Mouse (Mus musculus): ENCODE results near the gene Skint3. TPM values are rescaled to one million over a fixed set of nuclear protein-coding genes. Genes with fewer than 3 reads are reported as not detected.
"Not testable (repeated sequence)": the region's sequence is repeated elsewhere in the genome, so short reads cannot be mapped to it uniquely, and the experiment has no call there.

The Skint3 gene
- not detected in 2 replicates for polyA plus RNA-seq (2016; fragmentation: Nextera tagmentation; extraction: Ambion mirVana)

DNA sequence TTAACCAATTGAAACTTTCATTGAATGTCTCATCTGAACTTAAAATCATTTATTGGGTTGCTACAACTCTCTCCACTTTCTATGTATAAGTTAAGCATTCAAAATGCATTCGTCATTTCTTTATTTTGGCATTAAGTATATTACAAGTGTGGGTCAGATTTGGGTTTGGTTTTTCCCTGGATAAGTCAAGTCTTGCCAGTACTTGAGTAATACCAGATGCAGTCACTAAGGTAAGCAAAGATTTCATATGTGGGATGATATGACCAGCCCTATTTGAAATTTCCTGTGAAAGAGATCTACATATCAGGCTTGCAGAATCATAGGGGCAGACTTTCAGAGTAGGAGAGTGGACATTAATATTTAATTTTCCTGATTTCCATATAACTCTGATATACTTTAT is at the start of gene Skint3:
Gene Skint3 (plus strand): TSS at position 301 of the 400 bp plus-strand sequence.
- DNase-seq (ENCODE audit: low spot score) = no peak
- Histone ChIP-seq H3K4me1 (no peaks in the 10 kb centered on the region), H3K27me3 (ENCODE audit: insufficient read depth, poor library complexity, severe bottlenecking) (no peaks in the 10 kb centered on the region), H3K9me3 (peaks cover 3% of the 10 kb centered on the region; the same call in 1 of the 2 replicates), H3K36me3 (no peaks in the 10 kb centered on the region), H3K27ac (no peak within 1 kb of the TSS), H3K4me3 (no peak within 1 kb of the TSS)
- WGBS = 70% methylated on average over 1 of the region's 1 CpGs

DNA sequence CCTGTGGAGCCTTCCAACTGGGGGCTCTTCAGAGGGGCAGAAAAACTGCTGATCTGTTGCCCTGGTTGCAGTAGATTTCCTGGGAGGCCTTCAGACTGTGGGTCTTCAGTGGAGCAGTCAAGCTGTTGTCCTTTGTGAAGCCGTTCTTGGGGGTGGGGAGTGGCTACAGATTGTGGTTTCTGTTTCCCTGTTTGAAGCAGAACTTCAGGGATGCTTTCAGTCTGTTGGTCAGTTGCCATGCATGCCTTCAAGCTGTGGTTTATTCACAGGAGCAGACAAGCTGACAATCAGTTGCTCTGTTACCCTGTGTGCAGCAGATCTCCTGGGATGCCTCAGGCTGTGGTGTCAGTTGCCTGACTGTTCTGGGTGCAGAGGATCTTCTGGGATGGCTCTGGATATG is 11.4 kb downstream of the Skint3 start:
- H3K36me3 ChIP-seq = no peaks in the 10 kb centered on the region
- H3K27ac ChIP-seq = no peak overlapping the region
- no peaks in the 10 kb centered on the region for H3K4me1 ChIP-seq
- H3K4me3 ChIP-seq = no peak overlapping the region
- H3K9me3 ChIP-seq = no peaks in the 10 kb centered on the region; the same call in 1 of the 2 replicates
- H3K27me3 ChIP-seq (ENCODE audit: insufficient read depth, poor library complexity, severe bottlenecking) = no peaks in the 10 kb centered on the region
- WGBS = 76% methylated on average over 1 of the region's 1 CpGs
- no peak for DNase-seq (ENCODE audit: low spot score)

DNA sequence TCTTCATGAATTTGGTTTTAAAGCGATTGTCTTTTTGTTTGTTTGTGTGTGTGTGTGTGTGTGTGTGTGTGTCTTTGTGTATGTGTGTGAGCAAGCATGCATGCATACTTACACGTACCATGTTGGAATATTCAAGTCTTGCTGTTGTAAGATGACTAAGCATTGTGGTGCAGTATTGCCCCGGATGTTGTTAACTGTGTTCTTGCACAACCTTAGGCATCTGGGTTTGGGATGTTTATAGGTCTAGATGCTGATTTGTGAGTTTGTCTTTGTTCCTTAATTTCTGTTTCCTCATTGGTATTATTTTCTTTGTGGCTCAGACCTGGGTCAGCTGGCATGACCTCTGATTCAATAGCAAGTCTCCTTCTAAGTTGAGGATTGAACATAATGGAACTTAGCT is 11.9 kb downstream of the Skint3 start:
- Histone ChIP-seq H3K4me1 (no peaks in the 10 kb centered on the region), H3K36me3 (no peaks in the 10 kb centered on the region), H3K27ac (no peak overlapping the region), H3K27me3 (ENCODE audit: insufficient read depth, poor library complexity, severe bottlenecking) (no peaks in the 10 kb centered on the region), H3K9me3 (no peaks in the 10 kb centered on the region; the same call in 1 of the 2 replicates), H3K4me3 (no peak overlapping the region)
- 90% methylated on average over 3 of the region's 3 CpGs for WGBS
- DNase-seq (ENCODE audit: low spot score) = no peak

DNA sequence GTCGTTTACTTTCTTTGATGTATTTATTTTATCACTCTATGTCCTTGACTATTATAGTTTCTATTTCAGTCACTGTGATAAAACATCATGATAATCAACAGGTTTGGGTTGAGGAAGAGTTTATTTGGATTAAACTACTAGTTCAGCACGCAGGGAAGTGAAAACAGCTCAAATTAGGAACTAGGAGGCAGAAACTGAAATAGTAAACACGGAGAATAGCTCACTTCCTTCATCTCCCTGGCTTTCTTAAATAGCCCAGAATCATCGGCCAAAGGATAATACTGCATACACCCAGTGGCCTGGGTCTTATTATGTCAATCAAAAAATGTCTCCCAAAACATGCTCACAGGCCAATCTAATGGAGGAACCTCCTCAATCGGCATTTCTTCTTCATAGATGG is 24.0 kb downstream of the Skint3 start:
- Histone ChIP-seq H3K36me3 (no peaks in the 10 kb centered on the region), H3K27me3 (ENCODE audit: insufficient read depth, poor library complexity, severe bottlenecking) (no peaks in the 10 kb centered on the region), H3K4me3 (no peak overlapping the region), H3K9me3 (no peaks in the 10 kb centered on the region), H3K4me1 (no peaks in the 10 kb centered on the region), H3K27ac (no peak overlapping the region)
- 74% methylated on average over 5 of the region's 5 CpGs for WGBS
- DNase-seq (ENCODE audit: low spot score) = no peak

DNA sequence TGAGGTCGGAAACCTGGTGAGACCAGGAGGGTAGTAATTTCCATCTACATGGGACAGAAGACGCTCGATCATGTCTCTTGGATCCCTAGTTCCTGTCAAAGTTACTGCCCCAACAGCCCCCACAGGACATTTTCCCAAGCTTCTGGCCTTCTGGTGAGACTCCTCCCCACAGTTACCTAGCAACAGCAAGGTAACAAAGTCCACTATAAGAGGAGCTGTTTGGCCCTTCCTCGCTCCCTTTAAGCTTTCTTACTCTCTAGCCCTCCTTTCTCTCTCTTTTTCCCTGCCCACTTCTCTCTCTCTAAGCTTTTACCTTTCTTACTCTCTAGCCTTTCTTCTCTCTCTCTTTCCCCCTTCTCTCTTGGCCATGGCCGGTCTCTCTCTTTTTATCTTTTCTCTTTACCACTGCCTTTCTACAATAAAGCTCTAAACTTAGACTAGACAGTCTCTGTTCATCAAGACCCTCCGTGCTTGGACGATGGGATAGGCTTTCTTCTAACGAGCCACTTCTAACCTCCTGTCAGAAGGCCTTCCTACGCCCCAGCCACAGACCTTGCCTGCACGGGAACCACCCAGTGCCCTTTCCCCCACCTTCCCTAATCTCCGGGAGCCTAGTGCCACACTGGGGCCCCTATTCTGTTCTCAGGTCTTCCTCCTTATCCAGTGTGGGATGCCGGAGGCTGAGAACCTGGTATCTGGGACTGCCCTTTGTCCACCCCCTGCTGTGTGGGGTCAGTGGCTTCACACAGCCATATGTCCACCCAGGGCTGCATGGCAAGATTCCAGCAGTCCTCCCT is 55.3 kb downstream of the Skint3 start:
- Histone ChIP-seq H3K9me3 (no peaks in the 10 kb centered on the region), H3K36me3 (no peaks in the 10 kb centered on the region), H3K4me3 (no peak overlapping the region), H3K4me1 (no peaks in the 10 kb centered on the region), H3K27ac (no peak overlapping the region), H3K27me3 (ENCODE audit: insufficient read depth, poor library complexity, severe bottlenecking) (no peaks in the 10 kb centered on the region)
- no peak for DNase-seq (ENCODE audit: low spot score)
- 78% methylated on average over 12 of the region's 12 CpGs for WGBS

DNA sequence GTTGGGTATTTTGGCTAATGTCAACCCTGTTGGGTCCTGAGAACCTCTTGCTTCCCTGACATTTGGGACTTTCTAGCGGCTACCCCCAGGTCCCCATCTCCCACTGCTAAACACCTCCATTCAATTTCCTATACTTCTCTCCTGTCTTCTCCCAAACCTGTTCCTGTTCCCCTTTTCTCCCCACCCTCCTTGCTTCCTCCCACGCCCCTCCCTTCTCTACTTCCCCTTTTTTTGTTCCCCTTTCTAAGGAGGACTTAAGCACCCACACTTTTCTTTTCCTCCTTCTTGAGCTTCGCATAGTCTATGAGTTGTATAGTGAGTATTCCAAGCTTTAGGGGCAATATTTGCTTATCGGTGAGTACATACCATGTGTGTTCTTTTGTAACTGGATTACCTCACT is 56.4 kb downstream of the Skint3 start:
- 73% methylated on average over 4 of the region's 4 CpGs for WGBS
- no peak overlapping the region for H3K4me3 ChIP-seq
- no peaks in the 10 kb centered on the region for H3K9me3 ChIP-seq
- no peak for DNase-seq (ENCODE audit: low spot score)
- H3K27ac ChIP-seq = no peak overlapping the region
- no peaks in the 10 kb centered on the region for H3K27me3 ChIP-seq (ENCODE audit: insufficient read depth, poor library complexity, severe bottlenecking)
- no peaks in the 10 kb centered on the region for H3K36me3 ChIP-seq
- no peaks in the 10 kb centered on the region for H3K4me1 ChIP-seq

DNA sequence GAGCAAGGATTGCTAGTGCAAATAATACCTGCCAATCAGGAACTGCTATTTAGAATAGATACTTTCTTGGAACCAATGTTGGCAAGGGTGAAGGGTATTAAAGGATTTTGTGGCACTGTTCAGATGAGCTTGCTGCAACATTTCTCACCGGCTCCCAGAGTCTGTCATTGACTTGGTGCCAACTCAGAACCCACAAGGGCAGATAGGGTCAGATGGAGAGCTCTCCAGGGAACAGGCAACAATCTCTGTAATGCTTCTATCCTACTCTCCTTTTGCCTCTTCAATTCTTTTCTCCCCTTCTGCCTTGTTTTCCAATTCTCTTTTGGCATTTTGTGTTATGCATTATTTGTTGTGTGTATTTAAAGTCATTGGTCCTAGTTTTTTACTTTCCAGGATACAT is 70.3 kb downstream of the Skint3 start:
- Histone ChIP-seq H3K9me3 (no peaks in the 10 kb centered on the region), H3K4me3 (no peak overlapping the region), H3K27me3 (ENCODE audit: insufficient read depth, poor library complexity, severe bottlenecking) (no peaks in the 10 kb centered on the region), H3K4me1 (no peaks in the 10 kb centered on the region), H3K36me3 (no peaks in the 10 kb centered on the region), H3K27ac (no peak overlapping the region)
- no peak for DNase-seq (ENCODE audit: low spot score)
- WGBS = 62% methylated on average over 1 of the region's 1 CpGs

DNA sequence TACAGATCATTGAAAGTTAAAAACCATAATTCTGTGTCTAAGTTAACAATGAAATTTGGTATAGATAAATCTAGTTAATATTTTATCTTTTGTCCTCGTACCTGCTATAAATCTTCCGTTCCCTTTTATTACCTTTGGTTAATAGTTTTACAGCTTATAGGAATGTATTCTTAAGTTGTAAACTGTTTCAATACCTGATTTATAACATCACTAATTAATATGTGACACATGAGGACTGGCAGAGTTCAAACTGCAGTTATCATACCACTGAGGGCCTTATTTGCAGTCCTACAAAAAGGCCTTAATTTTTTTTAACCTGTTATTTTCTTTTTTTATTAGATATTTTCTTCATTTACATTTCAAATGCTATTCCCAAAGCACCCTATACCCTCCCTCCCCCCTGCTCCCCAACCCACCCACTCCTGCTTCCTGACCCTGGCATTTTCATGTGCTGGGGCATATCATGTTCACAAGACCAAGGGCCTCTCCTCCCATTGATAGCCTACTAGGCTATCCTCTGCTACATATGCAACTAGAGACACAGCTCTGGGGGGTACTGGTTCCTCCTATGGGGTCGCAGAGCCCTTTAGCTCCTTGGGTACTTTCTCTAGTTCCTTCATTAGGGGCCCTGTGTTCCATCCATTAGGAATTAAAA is 70.9 kb downstream of the Skint3 start:
- no peak overlapping the region for H3K4me3 ChIP-seq
- no peak overlapping the region for H3K27ac ChIP-seq
- H3K27me3 ChIP-seq (ENCODE audit: insufficient read depth, poor library complexity, severe bottlenecking) = no peaks in the 10 kb centered on the region
- 83% methylated on average over 3 of the region's 3 CpGs for WGBS
- no peak for DNase-seq (ENCODE audit: low spot score)
- no peaks in the 10 kb centered on the region for H3K9me3 ChIP-seq
- no peaks in the 10 kb centered on the region for H3K4me1 ChIP-seq
- no peaks in the 10 kb centered on the region for H3K36me3 ChIP-seq

DNA sequence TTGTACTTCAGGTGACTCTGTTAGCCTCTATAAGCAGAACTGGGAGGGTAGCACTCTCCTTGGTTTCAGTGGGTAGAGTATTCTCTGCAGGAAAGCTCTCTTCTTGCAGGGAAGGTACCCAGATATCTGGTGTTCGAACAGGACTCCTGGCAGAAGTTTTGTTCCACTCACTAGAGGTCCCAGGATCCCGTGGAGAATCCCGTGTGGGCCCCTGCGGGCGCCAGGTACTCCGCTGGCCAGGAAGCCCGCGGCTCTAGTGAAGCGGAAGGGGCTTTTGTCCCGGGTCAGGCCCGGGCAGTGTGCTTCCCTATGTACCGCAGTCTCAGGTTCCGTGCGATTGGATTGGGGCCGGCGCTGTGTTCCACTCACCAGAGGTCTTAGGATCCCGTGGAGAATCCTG is 117.1 kb downstream of the Skint3 start:
- WGBS = 90% methylated on average over 17 of the region's 17 CpGs

More for the DNA sequence above, 117.1 kb downstream of the Skint3 start:
- not testable (repeated sequence) for H3K27ac ChIP-seq; H3K4me3 ChIP-seq; H3K4me1 ChIP-seq; DNase-seq (ENCODE audit: low spot score); H3K36me3 ChIP-seq; H3K27me3 ChIP-seq (ENCODE audit: insufficient read depth, poor library complexity, severe bottlenecking); H3K9me3 ChIP-seq

Other genes with a start within 250 kb of the Skint3 start
- not detected in 2 replicates for gene Skint1, start 226.0 kb upstream of the Skint3 start, polyA plus RNA-seq (2016; fragmentation: Nextera tagmentation; extraction: Ambion mirVana)
- gene Skint4, start 160.2 kb upstream of the Skint3 start, polyA plus RNA-seq (2016; fragmentation: Nextera tagmentation; extraction: Ambion mirVana) = not detected in 2 replicates
- gene Skint9, start 201.7 kb downstream of the Skint3 start, polyA plus RNA-seq (2016; fragmentation: Nextera tagmentation; extraction: Ambion mirVana) = not detected in 2 replicates